Mouse (Mus musculus) kidney, postnatal 0 days (tissue): ENCODE data around the gene Foxo6. TPM values are rescaled to one million over a fixed set of nuclear protein-coding genes. Genes with fewer than 3 reads are reported as not detected.

ENCODE experiments used
- ATAC-seq: fragments of 200-750 bp; cut with Nextera tagmentation; replicated peaks from 2 replicates; pipeline ENCODE4 v1.8.0; 2017; ENCODE audit warnings: low read depth, moderate number of reproducible peaks, moderate TSS enrichment, moderate library complexity; ENCODE audit not compliant: low FRiP score
- DNase-seq: peaks from one replicate; pipeline ENCODE4 v3.0.0-alpha.2; 2016; ENCODE audit warnings: low spot score
- H3K27ac ChIP-seq: fragments of 300-500 bp; sonication (generic); 2 replicates; pipeline ENCODE4 v1.5.1; 2014; ENCODE audit warnings: mild to moderate bottlenecking
- H3K27me3 ChIP-seq: fragments of 300-500 bp; sonication (generic); 2 replicates; pipeline ENCODE4 v1.6.1; 2014; ENCODE audit warnings: low read length, mixed read lengths; ENCODE audit not compliant: insufficient read depth
- H3K36me3 ChIP-seq: fragments of 300-500 bp; sonication (generic); 2 replicates; pipeline ENCODE4 v1.6.1; 2014; ENCODE audit warnings: low read length, mixed read lengths; ENCODE audit not compliant: insufficient read depth
- H3K4me1 ChIP-seq: fragments of 300-500 bp; sonication (generic); replicated peaks from 2 replicates; pipeline ENCODE4 v1.6.1; 2014; ENCODE audit warnings: antibody characterized with exemption, low read length, mixed read lengths; ENCODE audit not compliant: insufficient read depth
- H3K4me2 ChIP-seq: fragments of 300-500 bp; sonication (generic); 2 replicates; pipeline ENCODE4 v1.6.1; 2014; ENCODE audit warnings: mild to moderate bottlenecking, low read length, moderate library complexity, mixed read lengths
- H3K4me3 ChIP-seq: fragments of 300-500 bp; sonication (generic); replicated peaks from 2 replicates; pipeline ENCODE4 v1.5.1; 2014; ENCODE audit warnings: low read depth, low read length
- H3K9ac ChIP-seq: fragments of 300-500 bp; sonication (generic); 2 replicates; pipeline ENCODE4 v1.6.1; 2014; ENCODE audit warnings: low read depth, low read length
- H3K9me3 ChIP-seq: fragments of 300-500 bp; sonication (generic); replicated peaks from 2 replicates; pipeline ENCODE4 v1.6.1; 2016; ENCODE audit warnings: low read length, inconsistent platforms, mixed read lengths
- CTCF ChIP-seq: IDR thresholded peaks from 2 replicates; pipeline ENCODE4 v1.5.1; 2016; ENCODE audit warnings: antibody characterized with exemption, low read depth, mild to moderate bottlenecking, moderate library complexity
- WGBS: fragments of 180-500 bp; shearing (Covaris S2); extraction: QIAGEN DNeasy Blood & Tissue Kit; methylation state at CpG from one replicate; pipeline ENCODE4 v1.1.7; 2014; 5-methylcytosine and 5-hydroxymethylcytosine counted together
- polyA plus RNA-seq: library from polyadenylated mRNA; unstranded; fragments of >200 nt; fragmentation: Nextera tagmentation; extraction: Ambion mirVana; gene quantifications from 2 replicates; pipeline ENCODE4 v1.2.1, GENCODE M21; 2015

Gene Foxo6
- polyA plus RNA-seq: 0.11 TPM in 1 of 2 replicates, not detected in the other

DNA sequence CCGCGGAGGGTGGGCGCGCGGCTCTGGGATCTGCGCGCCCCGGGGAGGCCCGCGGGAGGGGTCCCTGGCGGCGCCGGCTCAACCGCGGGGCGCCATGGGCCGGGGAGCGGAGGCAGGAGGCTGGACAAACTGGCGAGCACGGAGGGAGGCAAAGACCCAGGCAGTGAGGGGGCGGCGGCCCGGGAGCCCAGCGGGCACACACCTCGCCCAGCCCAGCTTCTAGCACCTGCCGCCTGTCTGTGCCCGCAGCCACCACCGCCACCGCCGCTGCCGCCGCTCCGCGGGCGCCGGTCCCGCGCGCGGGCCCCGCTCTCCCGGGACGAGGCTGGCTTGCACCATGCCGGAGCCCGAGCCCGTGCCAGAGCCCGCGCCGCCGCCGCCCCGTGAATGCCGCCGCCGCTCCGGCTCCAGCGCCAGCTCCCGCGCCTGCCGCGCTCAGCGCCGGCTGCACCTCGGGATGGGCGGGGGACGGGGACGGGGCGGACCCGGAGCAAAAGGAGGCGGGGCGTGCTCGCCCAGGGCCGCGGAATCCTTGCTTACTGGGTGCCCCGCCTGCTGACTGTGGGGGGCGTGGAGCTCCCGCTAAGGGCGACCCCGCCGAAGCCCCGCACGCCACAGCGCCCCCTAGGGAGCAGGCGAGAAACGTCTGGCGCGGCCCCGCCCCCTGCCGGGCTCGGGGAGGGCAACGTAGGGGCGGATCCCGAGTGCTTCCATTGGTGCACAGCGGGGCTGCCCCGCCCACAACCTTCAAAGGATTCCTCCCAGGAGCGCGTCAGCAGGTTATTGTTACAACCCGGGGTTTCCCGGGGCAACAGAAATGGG lies at the start of gene Foxo6:
Foxo6 (minus strand) TSS at position 60 of the 822 bp plus-strand sequence.
- DNase-seq (peak; percentile 97), ATAC-seq (peak; percentile 90)
- Histone ChIP-seq H3K4me2 (peak within 1 kb of the TSS; percentile 99), H3K27ac (no peak within 1 kb of the TSS), H3K36me3 (no peaks in the 10 kb centered on the region), H3K9ac (peak within 1 kb of the TSS; percentile 52), H3K4me3 (peak within 1 kb of the TSS; percentile 58), H3K27me3 (peaks cover 29% of the 10 kb centered on the region; the same call in 1 of the 2 replicates), H3K4me1 (peaks cover 21% of the 10 kb centered on the region), H3K9me3 (no peaks in the 10 kb centered on the region)
- WGBS: under 1% methylated on average over 71 of the region's 99 CpGs
- TF ChIP-seq CTCF: peak; percentile 94

- TF ChIP-seq CTCF: no peak
- 96% methylated on average over 4 of the region's 4 CpGs for WGBS
- DNase-seq (no peak), ATAC-seq (no peak)
- Histone ChIP-seq H3K9me3 (no peaks in the 10 kb centered on the region), H3K27me3 (no peaks in the 10 kb centered on the region), H3K4me2 (no peak overlapping the region), H3K9ac (no peak overlapping the region), H3K27ac (no peak overlapping the region), H3K4me3 (no peak overlapping the region), H3K36me3 (no peaks in the 10 kb centered on the region), H3K4me1 (no peaks in the 10 kb centered on the region)
Observed at GRCm38 (mm10) chr4:120334316-120334715, 47.2 kb upstream of the Foxo6 start.

DNA sequence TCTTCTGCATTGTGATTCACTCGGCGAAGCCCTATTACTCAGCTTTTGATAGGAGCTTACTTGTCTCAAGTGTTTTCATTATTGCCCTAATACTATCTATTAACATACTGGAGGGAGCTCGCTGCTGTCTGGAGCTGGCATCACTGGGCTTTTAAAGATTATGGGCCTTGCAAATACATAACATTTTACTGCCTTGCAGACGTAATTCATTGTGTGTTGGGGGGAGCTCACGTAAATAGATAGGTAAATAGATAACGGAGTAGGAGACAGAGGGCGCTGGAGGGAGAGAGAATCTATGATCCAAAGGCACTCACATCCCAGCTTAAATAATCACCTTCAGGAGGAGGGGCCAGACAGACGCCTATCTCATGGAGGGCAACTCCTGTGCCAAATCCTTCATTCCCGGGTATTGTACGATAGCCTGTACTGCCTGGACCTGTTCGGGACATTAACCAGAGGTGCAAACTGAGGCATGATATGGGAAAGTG lies 45.8 kb upstream of the Foxo6 start:
- Histone ChIP-seq H3K9me3 (no peaks in the 10 kb centered on the region), H3K4me1 (no peaks in the 10 kb centered on the region), H3K36me3 (no peaks in the 10 kb centered on the region), H3K27ac (no peak overlapping the region), H3K4me3 (no peak overlapping the region), H3K9ac (no peak overlapping the region), H3K4me2 (no peak overlapping the region), H3K27me3 (no peaks in the 10 kb centered on the region)
- DNase-seq (no peak), ATAC-seq (no peak)
- WGBS: 40% methylated on average over 11 of the region's 11 CpGs
- TF ChIP-seq CTCF: no peak

- Histone ChIP-seq H3K27me3 (no peaks in the 10 kb centered on the region), H3K4me2 (no peak overlapping the region), H3K36me3 (no peaks in the 10 kb centered on the region), H3K27ac (no peak overlapping the region), H3K9me3 (no peaks in the 10 kb centered on the region), H3K4me1 (no peaks in the 10 kb centered on the region), H3K4me3 (no peak overlapping the region), H3K9ac (no peak overlapping the region)
- DNase-seq: no peak
- WGBS: 59% methylated on average over 7 of the region's 7 CpGs
- no peak for TF ChIP-seq CTCF
- ATAC-seq: no peak
Observed at GRCm38 (mm10) chr4:120332405-120332933, 45.3 kb upstream of the Foxo6 start.

DNA sequence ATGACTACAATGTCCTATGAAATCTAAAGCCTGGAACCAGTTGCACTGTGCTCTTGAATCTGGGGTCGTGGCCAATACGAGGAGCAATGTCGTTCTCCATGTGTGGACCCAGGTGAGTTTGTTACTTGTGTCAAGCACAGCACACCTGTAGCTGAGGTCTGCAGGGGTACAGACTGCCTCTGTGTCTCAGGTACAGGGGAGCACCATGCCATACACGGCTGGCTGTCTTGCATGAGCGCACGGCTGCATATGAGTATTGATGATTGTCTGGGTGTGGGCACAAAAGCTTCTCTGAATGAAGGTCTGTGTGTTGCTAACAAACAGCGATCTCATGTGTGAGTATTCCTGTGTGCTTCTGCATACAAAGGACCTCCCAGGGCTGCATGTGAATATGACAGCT lies 44.8 kb upstream of the Foxo6 start:
- Histone ChIP-seq H3K9ac (no peak overlapping the region), H3K4me3 (no peak overlapping the region), H3K9me3 (no peaks in the 10 kb centered on the region), H3K4me2 (no peak overlapping the region), H3K27me3 (no peaks in the 10 kb centered on the region), H3K36me3 (no peaks in the 10 kb centered on the region), H3K27ac (no peak overlapping the region), H3K4me1 (no peaks in the 10 kb centered on the region)
- WGBS: 75% methylated on average over 7 of the region's 7 CpGs
- DNase-seq (no peak), ATAC-seq (no peak)
- TF ChIP-seq CTCF: no peak

- Histone ChIP-seq H3K4me1 (no peaks in the 10 kb centered on the region), H3K4me2 (no peak overlapping the region), H3K27ac (no peak overlapping the region), H3K36me3 (no peaks in the 10 kb centered on the region), H3K9ac (no peak overlapping the region), H3K27me3 (no peaks in the 10 kb centered on the region), H3K4me3 (no peak overlapping the region), H3K9me3 (no peaks in the 10 kb centered on the region)
- TF ChIP-seq CTCF: no peak
- no peak for ATAC-seq
- no peak for DNase-seq
- WGBS: 82% methylated on average over 2 of the region's 2 CpGs
Observed at GRCm38 (mm10) chr4:120331541-120331940, 44.4 kb upstream of the Foxo6 start.
